Mouse (Mus musculus) testis, adult 2 months (tissue): ENCODE measurements around the gene Gpr157.

ENCODE experiments used
- CTCF ChIP-seq: fragments of 200-500 bp; IDR thresholded peaks from 2 replicates; pipeline ENCODE4 v1.5.1; 2012; ENCODE audit warnings: low read depth, mild to moderate bottlenecking, inconsistent platforms, low read length, moderate library complexity; ENCODE audit not compliant: control insufficient read depth, insufficient read depth, insufficient replicate concordance
- POLR2A ChIP-seq: fragments of 200-500 bp; IDR thresholded peaks from 2 replicates; pipeline ENCODE4 v1.6.1; 2012; ENCODE audit warnings: low read depth, mild to moderate bottlenecking, inconsistent platforms, low read length, moderate library complexity; ENCODE audit not compliant: control insufficient read depth

DNA sequence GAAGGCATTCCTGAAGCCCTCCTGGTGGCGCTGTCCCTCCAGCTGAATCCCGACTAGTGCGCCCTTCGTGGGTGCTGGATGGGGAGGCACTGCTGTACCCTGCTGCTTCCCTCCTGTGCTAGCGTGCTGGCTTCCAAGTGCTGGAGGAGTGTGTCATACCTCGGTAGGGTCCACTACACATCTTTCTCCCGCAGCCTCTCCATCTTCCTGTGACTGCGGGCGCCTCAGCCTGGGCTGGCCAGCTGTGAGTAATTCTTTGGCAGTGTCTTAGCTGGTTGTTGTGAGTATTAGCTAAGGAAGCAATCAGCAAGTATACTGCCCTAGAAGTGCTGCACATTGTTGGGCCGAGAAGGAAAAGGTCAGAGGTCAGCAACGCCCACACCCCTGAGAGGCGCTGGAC is 18.9 kb upstream of the Gpr157 start:
- TF ChIP-seq CTCF: no peak
- TF ChIP-seq POLR2A: no peak
